Mouse (Mus musculus) heart, embryonic 12.5 days (tissue): Measurements from ENCODE around the gene Iqcg. TPM values are rescaled to one million over a fixed set of nuclear protein-coding genes. Genes with fewer than 3 reads are reported as not detected.

ENCODE experiments used
- ATAC-seq: fragments of 200-750 bp; cut with Nextera tagmentation; 2 replicates; pipeline ENCODE4 v1.8.0; 2017; ENCODE audit warnings: moderate TSS enrichment, moderate library complexity; ENCODE audit not compliant: insufficient number of reproducible peaks, low FRiP score
- H3K27ac ChIP-seq: fragments of 300-500 bp; sonication (generic); 2 replicates; pipeline ENCODE4 v1.5.1; 2016; ENCODE audit warnings: mild to moderate bottlenecking, moderate library complexity; ENCODE audit not compliant: poor library complexity, severe bottlenecking
- H3K27me3 ChIP-seq: fragments of 300-500 bp; sonication (generic); replicated peaks from 2 replicates; pipeline ENCODE4 v1.6.1; 2016; ENCODE audit warnings: mild to moderate bottlenecking, moderate library complexity
- H3K36me3 ChIP-seq: fragments of 300-500 bp; sonication (generic); 2 replicates; pipeline ENCODE4 v1.6.1; 2016; ENCODE audit warnings: mild to moderate bottlenecking, moderate library complexity
- H3K4me1 ChIP-seq: fragments of 300-500 bp; sonication (generic); replicated peaks from 2 replicates; pipeline ENCODE4 v1.6.1; 2016; ENCODE audit warnings: mild to moderate bottlenecking
- H3K4me2 ChIP-seq: fragments of 300-500 bp; sonication (generic); 2 replicates; pipeline ENCODE4 v1.6.1; 2016; ENCODE audit warnings: mild to moderate bottlenecking, moderate library complexity
- H3K4me3 ChIP-seq: fragments of 300-500 bp; sonication (generic); 2 replicates; pipeline ENCODE4 v1.5.1; 2016; ENCODE audit warnings: mild to moderate bottlenecking
- H3K9ac ChIP-seq: fragments of 300-500 bp; sonication (generic); 2 replicates; pipeline ENCODE4 v1.6.1; 2016; ENCODE audit warnings: mild to moderate bottlenecking, moderate library complexity
- H3K9me3 ChIP-seq: fragments of 300-500 bp; sonication (generic); replicated peaks from 2 replicates; pipeline ENCODE4 v1.6.1; 2016; ENCODE audit warnings: mild to moderate bottlenecking, moderate library complexity
- WGBS: fragments of 180-500 bp; shearing (Covaris S2); methylation state at CpG from one replicate; pipeline ENCODE4 v1.1.7; 2016; 5-methylcytosine and 5-hydroxymethylcytosine counted together
- polyA plus RNA-seq: library from polyadenylated mRNA; unstranded; fragments of >200 nt; fragmentation: Nextera tagmentation; extraction: Ambion mirVana; gene quantifications from 2 replicates; pipeline ENCODE4 v1.2.1, GENCODE M21; 2016

The Iqcg gene
- 1.7 and 1.9 TPM in 2 replicates for polyA plus RNA-seq

- H3K27me3 ChIP-seq = no peaks in the 10 kb centered on the region
- H3K4me2 ChIP-seq = peak within 1 kb of the TSS; percentile 72
- under 1% methylated on average over 47 of the region's 47 CpGs for WGBS
- H3K9ac ChIP-seq = peak within 1 kb of the TSS; percentile 97
- H3K36me3 ChIP-seq = peaks cover 32% of the 10 kb centered on the region
- H3K27ac ChIP-seq = peak within 1 kb of the TSS; percentile 86
- H3K4me3 ChIP-seq = peak within 1 kb of the TSS; percentile 93
- H3K4me1 ChIP-seq = peaks cover 10% of the 10 kb centered on the region
- peak; percentile 92 for ATAC-seq
- no peaks in the 10 kb centered on the region for H3K9me3 ChIP-seq
These were observed at the start of gene Iqcg, which contains the start of gene Rpl35a for GRCm38 (mm10) chr16:33056095-33056785. Gene Iqcg, minus strand, starts transcription at chr16:33056218. Gene Rpl35a, plus strand, starts transcription at chr16:33056453.

- Histone ChIP-seq H3K36me3 (peaks cover 33% of the 10 kb centered on the region), H3K4me3 (no peak overlapping the region), H3K4me1 (no peaks in the 10 kb centered on the region), H3K4me2 (no peak overlapping the region), H3K27ac (no peak overlapping the region), H3K9ac (no peak overlapping the region), H3K27me3 (no peaks in the 10 kb centered on the region), H3K9me3 (0 out of 2 replicates have a peak, but pooled peaks cover 3% of the 10 kb centered on the region)
- ATAC-seq = no peak
- WGBS = 75% methylated on average over 8 of the region's 8 CpGs
These were observed 29.6 kb upstream of the Iqcg start for GRCm38 (mm10) chr16:33085666-33086065.

DNA sequence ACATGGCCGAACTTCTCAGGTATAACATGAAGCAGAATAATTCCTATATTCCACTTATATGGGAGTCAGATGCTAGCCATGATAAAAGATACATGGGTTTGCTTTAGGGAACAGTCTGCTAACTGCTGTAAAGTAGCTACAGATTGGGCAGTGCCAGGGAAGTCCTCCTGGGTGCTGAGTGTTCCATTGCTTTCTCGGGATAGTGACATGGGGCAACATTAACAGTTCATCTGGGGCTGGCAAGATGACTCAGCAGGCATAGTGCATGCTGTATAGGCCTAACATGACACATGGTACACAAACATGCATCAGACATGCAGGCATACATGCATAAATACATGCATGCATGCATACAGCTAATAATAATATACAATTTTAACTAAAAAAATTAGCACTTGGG is 28.0 kb upstream of the Iqcg start:
- Histone ChIP-seq H3K27me3 (no peaks in the 10 kb centered on the region), H3K27ac (no peak overlapping the region), H3K9ac (no peak overlapping the region), H3K9me3 (0 out of 2 replicates have a peak, but pooled peaks cover 3% of the 10 kb centered on the region), H3K4me2 (no peak overlapping the region), H3K4me3 (no peak overlapping the region), H3K36me3 (peaks cover 24% of the 10 kb centered on the region), H3K4me1 (no peaks in the 10 kb centered on the region)
- WGBS = 82% methylated on average over 2 of the region's 2 CpGs
- no peak for ATAC-seq

DNA sequence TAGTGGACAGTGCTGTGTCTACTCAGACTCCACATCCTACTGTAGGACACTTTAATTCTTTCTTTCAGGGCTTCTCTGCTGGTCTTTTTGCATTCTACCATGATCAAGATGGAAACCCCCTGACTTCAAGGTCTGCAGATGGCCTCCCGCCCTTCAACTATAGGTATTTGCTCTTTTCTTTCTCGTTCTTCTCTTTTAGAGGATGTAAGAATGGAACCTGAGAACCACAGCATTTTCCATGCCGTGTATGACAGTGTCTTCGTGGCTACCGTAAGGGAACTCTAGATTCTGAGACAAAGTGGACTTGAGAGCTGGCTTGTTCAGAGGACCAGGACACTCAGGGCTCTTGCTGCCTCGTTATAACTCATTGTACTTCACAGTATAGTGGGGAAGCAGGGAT is 26.9 kb upstream of the Iqcg start:
- Histone ChIP-seq H3K4me2 (no peak overlapping the region), H3K4me3 (no peak overlapping the region), H3K27ac (no peak overlapping the region), H3K36me3 (peaks cover 18% of the 10 kb centered on the region), H3K27me3 (no peaks in the 10 kb centered on the region), H3K9me3 (0 out of 2 replicates have a peak, but pooled peaks cover 3% of the 10 kb centered on the region), H3K9ac (no peak overlapping the region), H3K4me1 (no peaks in the 10 kb centered on the region)
- WGBS = 88% methylated on average over 6 of the region's 6 CpGs
- no peak for ATAC-seq

- no peak overlapping the region for H3K9ac ChIP-seq
- H3K4me2 ChIP-seq = no peak overlapping the region
- ATAC-seq = no peak
- H3K9me3 ChIP-seq = no peaks in the 10 kb centered on the region
- H3K27me3 ChIP-seq = no peaks in the 10 kb centered on the region
- H3K27ac ChIP-seq = no peak overlapping the region
- H3K36me3 ChIP-seq = peaks cover 19% of the 10 kb centered on the region
- H3K4me3 ChIP-seq = no peak overlapping the region
- WGBS = 90% methylated on average over 7 of the region's 7 CpGs
- H3K4me1 ChIP-seq = no peaks in the 10 kb centered on the region
These were observed 24.0 kb upstream of the Iqcg start for GRCm38 (mm10) chr16:33080063-33080462.

GRCm38 (mm10) chr16:33077069-33077627 is 21.1 kb upstream of the Iqcg start:
- Histone ChIP-seq H3K4me2 (no peak overlapping the region), H3K4me1 (no peaks in the 10 kb centered on the region), H3K27ac (no peak overlapping the region), H3K9me3 (no peaks in the 10 kb centered on the region), H3K36me3 (peaks cover 26% of the 10 kb centered on the region), H3K4me3 (no peak overlapping the region), H3K9ac (no peak overlapping the region), H3K27me3 (no peaks in the 10 kb centered on the region)
- ATAC-seq = no peak
- 77% methylated on average over 5 of the region's 5 CpGs for WGBS

GRCm38 (mm10) chr16:33076078-33076477 is 20.1 kb upstream of the Iqcg start:
- Histone ChIP-seq H3K9me3 (no peaks in the 10 kb centered on the region), H3K27ac (no peak overlapping the region), H3K27me3 (no peaks in the 10 kb centered on the region), H3K36me3 (peaks cover 26% of the 10 kb centered on the region), H3K9ac (no peak overlapping the region), H3K4me2 (no peak overlapping the region), H3K4me1 (no peaks in the 10 kb centered on the region), H3K4me3 (no peak overlapping the region)
- no peak for ATAC-seq
- 77% methylated on average over 6 of the region's 6 CpGs for WGBS

GRCm38 (mm10) chr16:33074967-33075366 is 18.9 kb upstream of the Iqcg start:
- no peak overlapping the region for H3K9ac ChIP-seq
- WGBS = 76% methylated on average over 5 of the region's 5 CpGs
- no peak overlapping the region for H3K4me2 ChIP-seq
- no peaks in the 10 kb centered on the region for H3K9me3 ChIP-seq
- no peak overlapping the region for H3K4me3 ChIP-seq
- no peak for ATAC-seq
- H3K27ac ChIP-seq = no peak overlapping the region
- no peaks in the 10 kb centered on the region for H3K27me3 ChIP-seq
- no peaks in the 10 kb centered on the region for H3K4me1 ChIP-seq
- H3K36me3 ChIP-seq = peaks cover 28% of the 10 kb centered on the region

DNA sequence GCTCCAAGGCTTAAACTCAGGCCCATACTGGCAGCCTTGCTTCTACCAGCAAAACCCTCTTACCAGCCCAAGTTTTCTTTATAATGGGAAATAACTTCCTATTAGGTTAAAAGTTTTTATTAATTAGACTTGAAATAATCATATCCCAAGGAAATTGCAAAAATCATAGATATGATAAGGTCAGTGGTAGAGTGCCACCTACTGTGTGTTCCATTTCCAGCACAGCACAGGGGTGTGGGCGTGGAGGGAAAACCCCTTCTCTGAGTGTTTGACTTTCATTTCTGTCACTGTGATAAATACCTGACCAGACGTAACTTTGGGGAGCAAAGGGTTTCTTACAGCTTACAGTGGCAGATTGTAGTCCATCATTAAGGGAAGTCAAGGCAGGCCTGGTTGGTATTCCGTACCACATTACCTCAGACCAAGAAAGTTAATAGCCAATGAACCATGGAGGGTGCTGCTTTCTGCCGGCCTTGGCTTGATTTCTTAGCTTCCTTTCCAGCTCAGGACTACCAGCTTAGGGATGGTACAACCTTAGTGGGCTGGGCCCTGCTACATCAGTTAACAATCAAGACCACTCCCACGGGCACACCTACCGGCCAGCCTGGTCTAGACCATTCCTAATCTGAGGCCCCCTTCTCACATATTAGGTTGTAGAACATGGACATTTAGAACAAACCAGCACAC is 17.0 kb upstream of the Iqcg start:
- Histone ChIP-seq H3K4me2 (no peak overlapping the region), H3K9me3 (no peaks in the 10 kb centered on the region), H3K27me3 (no peaks in the 10 kb centered on the region), H3K9ac (no peak overlapping the region), H3K36me3 (peaks cover 38% of the 10 kb centered on the region), H3K4me3 (no peak overlapping the region), H3K27ac (no peak overlapping the region), H3K4me1 (no peaks in the 10 kb centered on the region)
- WGBS = 87% methylated on average over 6 of the region's 6 CpGs
- ATAC-seq = no peak

- H3K4me1 ChIP-seq = no peaks in the 10 kb centered on the region
- no peaks in the 10 kb centered on the region for H3K9me3 ChIP-seq
- no peak for ATAC-seq
- H3K36me3 ChIP-seq = peaks cover 39% of the 10 kb centered on the region
- no peak overlapping the region for H3K4me3 ChIP-seq
- H3K9ac ChIP-seq = no peak overlapping the region
- H3K4me2 ChIP-seq = no peak overlapping the region
- no peaks in the 10 kb centered on the region for H3K27me3 ChIP-seq
- H3K27ac ChIP-seq = no peak overlapping the region
These were observed 14.9 kb upstream of the Iqcg start for GRCm38 (mm10) chr16:33070928-33071327.

GRCm38 (mm10) chr16:33064636-33065035 is 8.6 kb upstream of the Iqcg start:
- Histone ChIP-seq H3K27me3 (no peaks in the 10 kb centered on the region), H3K9ac (no peak overlapping the region), H3K4me3 (no peak overlapping the region)

More at GRCm38 (mm10) chr16:33064636-33065035, 8.6 kb upstream of the Iqcg start:
- Histone ChIP-seq H3K4me1 (peaks cover 16% of the 10 kb centered on the region), H3K4me2 (no peak overlapping the region), H3K9me3 (no peaks in the 10 kb centered on the region), H3K27ac (no peak overlapping the region), H3K36me3 (peaks cover 25% of the 10 kb centered on the region)
- no peak for ATAC-seq
- 76% methylated on average over 9 of the region's 9 CpGs for WGBS
